Mouse (Mus musculus): Measurements from ENCODE around the gene Nptxr.

Gene Nptxr

GRCm38 (mm10) chr15:79753420-79753752, 51.2 kb downstream of the Nptxr start:
- DNase-seq (ENCODE audit: low spot score): no peak

GRCm38 (mm10) chr15:79752742-79753419, 51.7 kb downstream of the Nptxr start:
- peak; percentile 78 for DNase-seq (ENCODE audit: low spot score)

GRCm38 (mm10) chr15:79751772-79752171, 52.8 kb downstream of the Nptxr start:
- DNase-seq (ENCODE audit: low spot score): no peak

GRCm38 (mm10) chr15:79750266-79750665, 54.3 kb downstream of the Nptxr start:
- no peak for DNase-seq (ENCODE audit: low spot score)

GRCm38 (mm10) chr15:79749162-79749561, 55.4 kb downstream of the Nptxr start:
- no peak for DNase-seq (ENCODE audit: low spot score)

- no peak for DNase-seq (ENCODE audit: low spot score)
These were observed 56.6 kb downstream of the Nptxr start for GRCm38 (mm10) chr15:79747998-79748397.

GRCm38 (mm10) chr15:79745883-79746282, 58.7 kb downstream of the Nptxr start:
- no peak for DNase-seq (ENCODE audit: low spot score)

- DNase-seq (ENCODE audit: low spot score): no peak
These were observed 59.3 kb downstream of the Nptxr start for GRCm38 (mm10) chr15:79745312-79745711.

- no peak for DNase-seq (ENCODE audit: low spot score)
These were observed 59.8 kb downstream of the Nptxr start for GRCm38 (mm10) chr15:79744742-79745141.

- DNase-seq (ENCODE audit: low spot score): no peak
These were observed 60.6 kb downstream of the Nptxr start for GRCm38 (mm10) chr15:79744001-79744400.

GRCm38 (mm10) chr15:79742706-79743023, 61.9 kb downstream of the Nptxr start:
- DNase-seq (ENCODE audit: low spot score): no peak

- peak; percentile 94 for DNase-seq (ENCODE audit: low spot score)
These were observed 62.5 kb downstream of the Nptxr start, which contains the start of gene Sun2 for GRCm38 (mm10) chr15:79741921-79742705. Sun2 (minus strand) TSS chr15:79742536.

- DNase-seq (ENCODE audit: low spot score): peak; percentile 59
These were observed 63.2 kb downstream of the Nptxr start for GRCm38 (mm10) chr15:79741173-79741858.

- DNase-seq (ENCODE audit: low spot score): no peak
These were observed 63.8 kb downstream of the Nptxr start for GRCm38 (mm10) chr15:79740739-79741138.

Data from lung, postnatal 25 days (tissue).